In the genomic region with DNA sequence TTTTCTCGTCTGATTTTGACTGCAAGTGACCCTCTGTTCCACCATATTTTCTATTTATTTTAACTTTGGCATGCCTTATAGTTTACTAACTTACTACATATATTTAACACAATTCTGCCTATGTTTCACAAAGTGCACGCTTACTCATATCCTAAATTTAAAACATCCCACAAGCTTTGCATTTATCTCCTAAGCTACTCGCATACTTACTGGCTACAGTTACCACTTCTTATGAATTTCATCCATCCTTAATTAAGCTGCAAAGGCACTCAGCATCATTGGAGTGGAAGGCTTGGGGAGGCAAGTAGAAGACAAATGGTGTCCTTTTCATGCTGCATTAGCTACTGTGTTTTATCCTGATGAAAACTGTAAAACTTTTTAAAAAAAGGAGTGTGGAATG, we compare ENCODE assay signal across 22 mouse cellular contexts.
"Had no signal": no experiment of that assay in that cellular context is flagged by ENCODE, and none has a peak within 500 bp of the region (broad histone marks: within the 10 kb centered on the region; RNA-seq: fewer than 3 reads in every experiment).

No protein-coding gene starts in this region.

- H3K4me2 ChIP-seq: limb, embryonic 13.5 days; liver, embryonic 12.5 days; liver, embryonic 15.5 days; lung, embryonic 15.5 days; neural tube, embryonic 12.5 days; neural tube, embryonic 15.5 days had no signal

- H3K4me3 ChIP-seq: layer of hippocampus, adult 2 months; limb, embryonic 10.5 days; limb, embryonic 13.5 days; liver, embryonic 12.5 days; liver, embryonic 15.5 days; lung, embryonic 15.5 days; megakaryocyte, embryonic 14.5 days; midbrain, embryonic 10.5 days; neural tube, embryonic 12.5 days; neural tube, embryonic 15.5 days had no signal

- ATAC-seq: liver, embryonic 12.5 days had no signal

- DNase-seq: kidney, adult 2 months; kidney, postnatal 25 days; layer of hippocampus, adult 9-11 months; liver; lung, adult 18-20 months; lung, postnatal 10 days; lung, postnatal 36 days; midbrain, embryonic 14.5 days; right cerebral cortex, postnatal 25 days; thymus, adult 2 months; thymus, postnatal 25 days had no signal

- H3K27me3 ChIP-seq: limb, embryonic 13.5 days; liver, embryonic 12.5 days; liver, embryonic 15.5 days; lung, embryonic 15.5 days; megakaryocyte, embryonic 14.5 days; neural tube, embryonic 12.5 days; neural tube, embryonic 15.5 days had no signal

- H3K9ac ChIP-seq: limb, embryonic 13.5 days; liver, embryonic 12.5 days; liver, embryonic 15.5 days; lung, embryonic 15.5 days; neural tube, embryonic 12.5 days; neural tube, embryonic 15.5 days had no signal

- H3K27ac ChIP-seq: kidney, postnatal 0 days; layer of hippocampus, adult 2 months; limb, embryonic 10.5 days; limb, embryonic 13.5 days; liver, embryonic 12.5 days; liver, embryonic 15.5 days; lung, embryonic 15.5 days; midbrain, embryonic 10.5 days; neural tube, embryonic 12.5 days; neural tube, embryonic 15.5 days had no signal

- H3K36me3 ChIP-seq: limb, embryonic 13.5 days; liver, embryonic 12.5 days; liver, embryonic 15.5 days; lung, embryonic 15.5 days; neural tube, embryonic 12.5 days; neural tube, embryonic 15.5 days had no signal

- H3K9me3 ChIP-seq: limb, embryonic 10.5 days; limb, embryonic 13.5 days; liver, embryonic 12.5 days; liver, embryonic 15.5 days; lung, embryonic 15.5 days; megakaryocyte, embryonic 14.5 days; midbrain, embryonic 10.5 days; neural tube, embryonic 12.5 days; neural tube, embryonic 15.5 days had no signal
